20 mouse cellular contexts compared by ENCODE assay signal in genomic region chr8:108315046-108315445, GRCm38 (mm10).
DNase-seq lines count a peak whose midpoint lies in the region; ATAC-seq and TF ChIP-seq lines count a peak whose summit lies in the region.
"Had no signal": no experiment of that assay in that cellular context is flagged by ENCODE, and none has a peak within 500 bp of the region (broad histone marks: within the 10 kb centered on the region; RNA-seq: fewer than 3 reads in every experiment).

No protein-coding gene starts in this region.

- H3K36me3 ChIP-seq in forebrain, embryonic 10.5 days (replicated peaks), result no peaks in the 10 kb centered on the region
- no peaks in the 10 kb centered on the region for H3K36me3 ChIP-seq in forebrain, postnatal 0 days (ENCODE audit: insufficient read depth)
- H3K36me3 ChIP-seq in neural tube, embryonic 11.5 days (ENCODE audit: control insufficient read depth, insufficient read depth, low read length), result no peaks in the 10 kb centered on the region
- no peaks in the 10 kb centered on the region for H3K36me3 ChIP-seq in limb, embryonic 10.5 days
- H3K36me3 ChIP-seq in midbrain, postnatal 0 days (ENCODE audit: insufficient read depth, low read length), result no peaks in the 10 kb centered on the region
- H3K36me3 ChIP-seq: heart, embryonic 15.5 days; liver, embryonic 15.5 days had no signal

- ATAC-seq in forebrain, postnatal 0 days, result no peak; the same call in 1 of the 2 replicates
- ATAC-seq in neural tube, embryonic 11.5 days (ENCODE audit: insufficient read depth, low FRiP score, low TSS enrichment), result no peak
- ATAC-seq in midbrain, postnatal 0 days (ENCODE audit: low FRiP score), result no peak
- ATAC-seq: CD4-positive, CD25-positive, alpha-beta regulatory T cell, adult 4 months; intestine, embryonic 16.5 days; Patski had no signal

- H3K9ac ChIP-seq in forebrain, postnatal 0 days, result no peak overlapping the region
- H3K9ac ChIP-seq in neural tube, embryonic 11.5 days (ENCODE audit: low read length), result no peak overlapping the region
- 0 out of 2 replicates have a peak overlapping the region, but pooled peaks have one; percentile 36 for H3K9ac ChIP-seq in midbrain, postnatal 0 days (replicated peaks; ENCODE audit: low read length, poor library complexity, severe bottlenecking)
- H3K9ac ChIP-seq: heart, embryonic 15.5 days; liver, embryonic 15.5 days had no signal

- H3K4me2 ChIP-seq in forebrain, postnatal 0 days (ENCODE audit: low read depth), result no peak overlapping the region
- H3K4me2 ChIP-seq in neural tube, embryonic 11.5 days (ENCODE audit: low read depth), result no peak overlapping the region
- H3K4me2 ChIP-seq in midbrain, postnatal 0 days (ENCODE audit: low read depth, low read length, poor library complexity, severe bottlenecking), result no peak overlapping the region
- H3K4me2 ChIP-seq: heart, embryonic 15.5 days; liver, embryonic 15.5 days had no signal

- no peak for TF ChIP-seq CTCF in forebrain, postnatal 0 days (IDR thresholded peaks at IDR 0.05; ENCODE audit: low read depth)
- no peak for TF ChIP-seq CTCF in midbrain, postnatal 0 days (IDR thresholded peaks at IDR 0.05)

- H3K4me3 ChIP-seq in forebrain, embryonic 10.5 days, result peak overlapping the region; percentile 8; the same call in 1 of the 2 replicates
- H3K4me3 ChIP-seq in forebrain, postnatal 0 days (ENCODE audit: low read depth, low read length), result no peak overlapping the region
- H3K4me3 ChIP-seq in neural tube, embryonic 11.5 days (ENCODE audit: low read depth, low read length), result no peak overlapping the region
- no peak overlapping the region for H3K4me3 ChIP-seq in limb, embryonic 10.5 days
- H3K4me3 ChIP-seq in midbrain, postnatal 0 days (ENCODE audit: low read depth, low read length), result no peak overlapping the region
- H3K4me3 ChIP-seq: heart, adult 2 months; heart, embryonic 15.5 days; liver, embryonic 15.5 days had no signal

- peaks cover 1% of the 10 kb centered on the region; the same call in 1 of the 2 replicates for H3K9me3 ChIP-seq in forebrain, embryonic 10.5 days
- no peaks in the 10 kb centered on the region for H3K9me3 ChIP-seq in forebrain, postnatal 0 days (ENCODE audit: low read length)
- H3K9me3 ChIP-seq in neural tube, embryonic 11.5 days (ENCODE audit: control insufficient read depth, low read length), result no peaks in the 10 kb centered on the region
- H3K9me3 ChIP-seq in limb, embryonic 10.5 days (replicated peaks), result no peaks in the 10 kb centered on the region
- H3K9me3 ChIP-seq in midbrain, postnatal 0 days (ENCODE audit: low read length), result no peaks in the 10 kb centered on the region
- H3K9me3 ChIP-seq: heart, embryonic 15.5 days; liver, embryonic 15.5 days had no signal

- DNase-seq in forebrain, embryonic 10.5 days (ENCODE audit: extremely low spot score, low spot score), result no peak
- DNase-seq in forebrain, postnatal 0 days, result no peak
- peak; percentile 11 for DNase-seq in neural tube, embryonic 11.5 days (ENCODE audit: low spot score)
- no peak for DNase-seq in neural tube, embryonic 10.5 days (ENCODE audit: extremely low spot score, low spot score)
- DNase-seq in limb, embryonic 10.5 days (ENCODE audit: low spot score), result no peak
- DNase-seq in midbrain, postnatal 0 days (ENCODE audit: low spot score), result no peak
- DNase-seq in frontal cortex, postnatal 10 days (ENCODE audit: low spot score in 2 of 2), result no peak
- DNase-seq in layer of hippocampus, adult 9-10 months (ENCODE audit: low spot score), result no peak
- DNase-seq: adrenal gland, adult 8-10 months; cerebellum, adult 9-10 months; gastrocnemius, postnatal 10 days; heart, adult 2 months; right cerebral cortex, postnatal 14 days; spleen, adult 18-20 months; thymus, postnatal 4 days had no signal

- 0 out of 2 replicates have a peak, but pooled peaks cover 5% of the 10 kb centered on the region for H3K27me3 ChIP-seq in forebrain, embryonic 10.5 days (ENCODE audit: poor library complexity, severe bottlenecking)
- no peaks in the 10 kb centered on the region for H3K27me3 ChIP-seq in forebrain, postnatal 0 days (ENCODE audit: insufficient read depth, low read length)
- no peaks in the 10 kb centered on the region for H3K27me3 ChIP-seq in neural tube, embryonic 11.5 days (ENCODE audit: control insufficient read depth, insufficient read depth, low read length)
- H3K27me3 ChIP-seq in limb, embryonic 10.5 days (ENCODE audit: low read depth, poor library complexity, severe bottlenecking), result no peaks in the 10 kb centered on the region
- no peaks in the 10 kb centered on the region for H3K27me3 ChIP-seq in midbrain, postnatal 0 days (ENCODE audit: insufficient read depth, low read length)
- H3K27me3 ChIP-seq: heart, embryonic 15.5 days; liver, embryonic 15.5 days had no signal

- 14% methylated on average over 8 of the region's 8 CpGs for WGBS in forebrain, embryonic 10.5 days
- WGBS in forebrain, postnatal 0 days, result 7% methylated on average over 8 of the region's 8 CpGs
- 43% methylated on average over 8 of the region's 8 CpGs for WGBS in neural tube, embryonic 11.5 days
- 42% methylated on average over 8 of the region's 8 CpGs for WGBS in limb, embryonic 10.5 days
- WGBS in midbrain, postnatal 0 days, result 19% methylated on average over 8 of the region's 8 CpGs

- H3K27ac ChIP-seq in forebrain, embryonic 10.5 days, result peak overlapping the region; percentile 80
- H3K27ac ChIP-seq in forebrain, postnatal 0 days (ENCODE audit: low read depth, low read length), result no peak overlapping the region
- H3K27ac ChIP-seq in neural tube, embryonic 11.5 days (ENCODE audit: low read depth, low read length), result no peak overlapping the region
- peak overlapping the region; percentile 3; the same call in 1 of the 2 replicates for H3K27ac ChIP-seq in limb, embryonic 10.5 days
- no peak overlapping the region for H3K27ac ChIP-seq in midbrain, postnatal 0 days (ENCODE audit: low read depth, low read length)
- H3K27ac ChIP-seq: heart, adult 2 months; heart, embryonic 15.5 days; liver, embryonic 15.5 days had no signal

- H3K4me1 ChIP-seq in forebrain, embryonic 10.5 days, result peaks cover 15% of the 10 kb centered on the region
- peaks cover 5% of the 10 kb centered on the region; the same call in 1 of the 2 replicates for H3K4me1 ChIP-seq in forebrain, postnatal 0 days (ENCODE audit: insufficient read depth)
- 0 out of 2 replicates have a peak, but pooled peaks cover 3% of the 10 kb centered on the region for H3K4me1 ChIP-seq in neural tube, embryonic 11.5 days (ENCODE audit: control insufficient read depth, insufficient read depth, low read length)
- H3K4me1 ChIP-seq in limb, embryonic 10.5 days, result peaks cover 11% of the 10 kb centered on the region
- H3K4me1 ChIP-seq in midbrain, postnatal 0 days (ENCODE audit: insufficient read depth, low read length), result 0 out of 2 replicates have a peak, but pooled peaks cover 3% of the 10 kb centered on the region
- H3K4me1 ChIP-seq: heart, embryonic 15.5 days; liver, embryonic 15.5 days had no signal

Comparison
In these comparisons a context has a peak if more than half of its experiments do, and no peak if none do; other contexts are left out.
1. H3K27ac ChIP-seq: peak in forebrain, embryonic 10.5 days (single experiment) and limb, embryonic 10.5 days (single experiment); none in forebrain, postnatal 0 days (single experiment), neural tube, embryonic 11.5 days (single experiment) and midbrain, postnatal 0 days (single experiment).